Mouse (Mus musculus): ENCODE data around the gene Gm20388.

Gene Gm20388

DNA sequence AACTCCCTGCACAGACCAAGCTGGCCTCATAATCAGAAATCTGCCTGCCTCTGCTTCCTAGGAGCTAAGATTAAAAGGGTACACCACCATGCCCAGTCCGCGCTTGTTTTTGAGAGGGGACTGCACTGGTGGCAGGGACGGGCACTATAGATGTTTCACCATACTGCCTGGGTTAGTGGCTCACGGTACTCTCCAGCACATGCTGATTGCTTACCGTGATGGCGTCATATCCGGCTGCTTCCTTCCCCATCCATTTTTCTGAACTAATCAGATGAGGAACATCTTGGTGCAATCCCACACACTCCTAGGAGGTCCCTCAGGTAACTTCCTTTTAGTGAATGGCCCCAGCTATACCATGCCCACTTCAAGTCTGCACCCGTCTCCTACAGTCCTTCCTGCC is 134.3 kb downstream of the Gm20388 start:
- no peak for DNase-seq (ENCODE audit: low spot score)

DNA sequence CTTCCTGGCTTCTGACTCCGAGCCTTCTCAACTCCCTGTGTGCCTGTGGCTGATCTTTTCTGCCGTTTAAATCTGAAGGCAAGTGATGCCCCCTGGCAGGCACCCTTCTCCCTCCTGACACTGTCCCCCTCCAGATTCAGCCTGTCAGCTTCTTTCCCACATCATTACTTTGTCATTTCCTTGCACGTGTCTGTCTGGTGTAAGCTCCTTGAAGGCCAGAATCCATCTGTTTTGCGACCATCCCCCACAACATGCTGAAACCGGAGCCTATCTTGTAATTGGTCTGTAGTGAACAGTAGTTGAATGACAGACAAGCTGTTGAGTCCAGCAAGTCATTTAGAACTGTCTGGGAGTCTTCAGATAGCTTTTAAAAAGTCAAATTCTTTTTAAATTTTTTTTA is 134.8 kb downstream of the Gm20388 start:
- DNase-seq (ENCODE audit: low spot score) = peak; percentile 57

DNA sequence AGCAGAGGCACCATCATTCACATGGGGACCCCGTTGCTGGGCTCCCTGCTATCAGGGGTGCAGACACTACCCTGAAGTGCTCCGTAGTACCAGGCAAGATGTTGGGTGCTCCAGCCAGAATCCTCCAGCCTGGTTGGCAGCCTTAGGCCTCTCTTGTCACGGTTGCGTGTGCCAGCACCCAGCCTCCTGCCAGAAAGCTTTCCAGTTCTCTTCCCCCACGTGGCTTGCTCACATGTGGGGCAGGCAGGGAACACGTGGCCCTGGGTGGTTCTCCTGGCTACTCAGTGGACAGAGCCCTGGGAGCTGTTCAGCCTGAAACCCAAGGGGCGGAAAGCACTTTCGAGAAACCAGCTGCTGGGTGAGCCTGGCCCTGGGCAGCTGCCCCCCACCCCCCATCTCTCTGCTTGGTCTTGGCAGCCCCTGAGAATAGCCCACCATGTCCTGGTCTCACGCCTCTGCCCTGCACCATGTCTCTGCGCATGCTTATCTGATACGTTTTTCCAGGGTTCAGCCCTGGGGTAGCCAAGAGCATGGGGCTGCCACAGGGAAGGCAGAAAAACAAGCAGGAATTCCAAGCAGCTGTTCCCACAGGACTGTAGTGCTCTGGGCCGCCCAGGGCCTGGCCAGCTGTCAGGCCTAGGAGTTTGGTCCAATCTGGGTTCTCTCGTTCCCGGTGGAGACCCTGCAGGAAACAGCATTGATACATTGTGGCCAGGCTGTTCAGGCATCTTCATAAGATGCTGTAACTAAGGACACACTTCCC is 135.8 kb downstream of the Gm20388 start:
- DNase-seq (ENCODE audit: low spot score) = peak; percentile 99

DNA sequence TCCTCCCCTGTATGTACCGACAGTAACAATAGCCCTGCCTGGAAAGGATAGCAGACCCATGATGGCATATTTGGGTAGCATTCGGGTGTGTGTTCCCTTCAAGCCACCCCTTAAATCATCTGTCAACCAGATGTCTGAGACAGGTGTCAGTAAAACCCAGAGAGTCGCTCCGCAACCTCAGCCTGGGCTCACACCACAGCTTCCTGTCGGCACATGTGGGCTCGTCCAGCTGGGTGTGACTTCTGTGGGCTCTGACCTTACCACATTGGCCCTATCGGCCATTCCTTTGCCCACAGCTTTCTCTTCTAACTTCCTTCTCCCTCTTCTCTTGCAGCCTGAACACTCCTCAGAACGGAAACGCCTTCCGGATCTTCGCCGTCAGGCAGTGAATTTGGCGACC is 139.3 kb downstream of the Gm20388 start:
- DNase-seq (ENCODE audit: low spot score) = no peak

DNA sequence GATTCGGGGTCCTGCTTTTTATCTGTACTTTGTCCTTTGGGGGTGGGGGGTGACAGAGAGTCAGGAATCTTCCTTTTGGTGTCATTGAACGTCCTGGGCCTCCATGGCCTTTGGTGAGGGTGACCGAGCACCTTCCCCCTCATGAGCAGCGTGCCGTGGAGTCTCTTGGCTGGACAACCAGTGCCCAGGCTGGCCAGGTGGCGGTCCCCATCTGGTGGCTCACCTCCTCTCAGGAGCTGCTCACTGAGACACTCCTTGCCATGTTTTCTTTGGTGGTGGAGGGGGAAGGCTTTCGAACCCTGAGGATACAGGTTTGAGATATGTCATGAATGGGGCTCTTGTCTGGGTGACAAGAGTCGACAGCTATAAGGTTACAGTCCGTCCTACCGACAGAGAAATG is 139.7 kb downstream of the Gm20388 start:
- DNase-seq (ENCODE audit: low spot score) = no peak

DNA sequence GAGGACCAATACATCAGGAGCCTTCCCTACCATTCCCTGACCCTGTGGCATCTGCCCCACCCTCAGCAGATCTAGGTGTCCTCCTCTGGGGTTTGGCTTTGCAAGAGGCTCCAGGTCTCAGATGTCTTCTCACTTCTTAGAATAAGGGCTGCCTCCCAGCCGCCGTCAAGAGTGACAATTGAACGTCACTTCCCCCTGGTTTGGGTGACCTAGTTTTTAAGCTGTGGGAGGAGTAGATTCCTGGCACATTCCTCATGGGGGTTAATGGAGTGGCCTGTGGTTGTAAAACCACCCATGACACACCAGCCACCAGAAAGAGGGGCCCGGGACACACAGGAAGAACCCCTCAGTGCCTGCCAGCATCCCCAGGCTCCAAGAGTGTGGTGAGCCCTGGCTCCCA is 140.4 kb downstream of the Gm20388 start:
- no peak for DNase-seq (ENCODE audit: low spot score)

DNA sequence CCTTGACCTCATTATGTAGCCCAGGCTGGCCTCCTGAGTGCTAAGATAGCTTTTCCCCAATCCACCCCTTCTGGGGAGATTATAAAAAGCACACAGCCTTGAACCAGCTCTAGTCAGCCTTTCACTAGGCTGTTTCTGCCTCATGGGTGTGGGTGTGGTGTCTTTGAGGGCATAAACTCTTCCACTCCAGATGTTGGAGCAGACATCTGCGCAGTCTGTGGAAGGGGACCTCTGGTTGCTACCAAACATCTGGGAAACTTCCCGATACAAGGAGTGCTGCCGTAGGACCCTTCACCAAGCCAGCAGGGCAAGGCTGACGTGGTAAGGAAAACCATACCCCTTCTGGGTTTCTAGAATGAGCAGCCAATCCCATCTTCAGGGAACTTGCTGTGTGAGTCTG is 141.3 kb downstream of the Gm20388 start:
- no peak for DNase-seq (ENCODE audit: low spot score)

DNA sequence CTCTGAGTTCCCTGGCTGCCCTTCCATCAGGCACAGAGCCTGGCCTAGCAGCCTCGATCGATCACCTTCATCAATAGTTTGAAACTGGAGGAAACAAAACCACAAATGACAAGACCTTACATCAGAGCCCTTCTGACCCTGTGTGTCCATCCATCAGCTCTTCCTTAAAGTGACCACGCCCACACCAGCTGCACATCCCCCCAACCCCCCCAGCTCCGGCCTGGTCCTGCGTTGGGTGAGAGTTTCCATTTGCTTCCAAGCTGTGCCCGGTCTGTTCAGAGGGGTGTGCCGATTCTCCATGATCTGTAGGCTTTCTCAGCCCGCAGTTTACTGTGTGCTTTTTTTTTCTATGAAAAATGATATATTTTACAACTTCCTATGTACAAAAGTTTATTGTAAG is 141.7 kb downstream of the Gm20388 start:
- no peak for DNase-seq (ENCODE audit: low spot score)

DNA sequence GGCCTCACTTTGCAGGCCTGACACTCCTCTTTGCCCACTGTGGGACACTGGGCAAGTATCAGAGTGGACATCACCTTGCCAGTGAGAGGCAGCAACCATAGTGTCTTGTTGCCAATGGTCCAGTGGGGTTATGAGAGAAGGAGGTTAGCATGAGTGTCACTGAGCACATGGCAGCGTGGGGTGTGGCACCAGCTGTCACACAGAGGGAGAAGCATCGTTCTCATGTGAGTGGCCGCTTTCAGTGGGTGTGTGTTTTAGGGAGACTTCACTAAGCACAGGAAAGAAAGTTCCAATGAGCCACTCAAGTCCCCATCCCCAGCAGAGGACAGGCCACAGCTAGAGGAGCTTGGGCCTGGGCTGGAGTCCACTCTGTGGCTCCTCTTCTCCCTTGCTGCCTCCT is 144.2 kb downstream of the Gm20388 start:
- no peak for DNase-seq (ENCODE audit: low spot score)

DNA sequence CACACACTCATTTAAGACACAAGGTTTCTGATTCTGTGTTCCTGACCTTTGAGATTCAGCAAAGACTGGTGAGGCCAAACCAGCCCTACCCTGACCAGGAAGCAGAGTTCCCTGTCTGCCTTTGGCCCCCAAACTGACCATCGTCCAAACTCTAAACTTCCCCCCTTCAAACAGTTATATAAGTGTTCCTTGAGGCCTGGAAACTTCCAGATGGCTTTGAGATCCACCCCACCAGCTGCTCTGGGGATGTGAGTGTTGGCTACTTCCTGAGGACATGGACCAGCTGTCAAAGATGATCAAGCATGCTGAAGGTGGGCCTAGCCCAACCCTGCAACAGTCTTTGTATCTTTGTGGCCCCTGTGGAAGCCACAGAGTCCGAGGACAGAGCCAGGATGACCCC is 146.4 kb downstream of the Gm20388 start:
- DNase-seq (ENCODE audit: low spot score) = no peak

DNA sequence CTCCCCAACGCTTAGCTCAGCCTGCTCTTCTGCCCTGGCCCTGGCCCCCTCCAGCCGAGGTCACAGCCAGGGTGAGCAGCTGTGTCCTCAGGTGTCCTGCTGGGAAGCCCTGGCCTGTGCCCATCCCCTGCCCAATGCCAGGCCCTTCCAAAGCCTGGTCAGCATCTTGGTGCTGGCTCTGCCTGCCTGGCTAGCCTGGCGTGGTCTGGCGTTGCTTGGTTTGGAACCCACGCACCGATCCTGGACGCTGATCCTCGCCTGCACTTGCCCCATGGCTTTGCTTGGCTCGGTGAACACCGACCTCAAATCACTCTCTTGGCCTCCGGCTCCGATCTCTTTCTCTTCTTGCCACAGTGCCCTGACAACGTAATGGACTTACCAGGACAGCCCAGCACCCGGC is 152.1 kb downstream of the Gm20388 start:
- no peak for DNase-seq (ENCODE audit: low spot score)

DNA sequence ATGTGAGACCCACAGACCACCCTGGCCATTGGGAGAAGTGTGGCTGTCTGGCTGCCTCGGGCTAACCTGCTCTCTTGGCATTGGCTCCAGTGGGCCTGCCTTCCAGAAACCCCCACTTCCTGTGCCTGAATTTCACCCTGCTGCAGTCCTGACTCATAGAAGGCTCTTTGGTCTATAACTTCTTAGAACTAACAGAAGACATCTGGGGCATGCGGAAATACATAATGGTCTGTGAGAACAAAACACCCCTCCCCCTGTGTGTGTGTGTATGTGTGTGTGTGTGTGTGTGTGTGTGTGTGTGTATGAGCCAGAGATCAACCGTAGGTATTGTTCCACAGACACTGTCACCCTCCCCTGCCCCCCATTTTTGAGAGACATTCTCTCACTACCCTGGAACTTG is 152.7 kb downstream of the Gm20388 start:
- DNase-seq (ENCODE audit: low spot score) = no peak

DNA sequence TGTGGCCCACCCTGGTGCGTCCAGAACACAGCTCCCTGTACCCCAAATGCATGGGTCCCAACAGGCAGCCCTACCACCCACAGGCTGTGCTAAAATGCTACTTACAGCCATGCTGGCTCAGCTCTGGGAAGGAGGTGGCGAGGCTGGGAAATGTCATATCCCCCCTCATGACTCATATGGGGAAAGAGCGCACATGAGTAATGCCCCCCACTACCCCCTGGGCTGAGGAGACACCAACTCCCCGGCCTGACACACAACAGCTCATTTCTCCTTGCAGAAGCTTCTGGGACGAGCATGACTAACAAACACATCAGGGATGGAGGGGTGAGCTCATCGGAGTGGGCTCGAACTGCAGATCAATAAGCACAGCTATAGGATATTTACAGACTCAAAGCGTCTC is 155.0 kb downstream of the Gm20388 start:
- DNase-seq (ENCODE audit: low spot score) = no peak

DNA sequence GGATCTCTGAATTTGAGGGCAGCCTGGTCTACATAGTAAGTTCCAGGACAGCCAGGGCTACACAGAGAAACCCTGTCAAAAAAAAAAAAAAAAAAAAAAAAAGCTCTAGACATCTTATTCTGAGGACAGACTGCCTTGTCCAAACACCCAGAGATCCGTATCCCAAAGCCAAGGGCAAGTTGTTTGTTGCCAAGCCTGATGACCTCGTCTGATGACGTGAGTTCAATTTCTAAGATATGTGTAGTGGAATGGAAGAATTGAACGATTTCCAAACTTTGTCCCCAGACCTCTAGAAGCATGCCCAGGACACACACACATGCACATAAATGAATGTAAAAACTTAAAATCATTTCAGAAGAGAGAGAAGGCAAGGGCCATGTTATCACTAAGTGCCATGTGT is 155.6 kb downstream of the Gm20388 start:
- DNase-seq (ENCODE audit: low spot score) = no peak

DNA sequence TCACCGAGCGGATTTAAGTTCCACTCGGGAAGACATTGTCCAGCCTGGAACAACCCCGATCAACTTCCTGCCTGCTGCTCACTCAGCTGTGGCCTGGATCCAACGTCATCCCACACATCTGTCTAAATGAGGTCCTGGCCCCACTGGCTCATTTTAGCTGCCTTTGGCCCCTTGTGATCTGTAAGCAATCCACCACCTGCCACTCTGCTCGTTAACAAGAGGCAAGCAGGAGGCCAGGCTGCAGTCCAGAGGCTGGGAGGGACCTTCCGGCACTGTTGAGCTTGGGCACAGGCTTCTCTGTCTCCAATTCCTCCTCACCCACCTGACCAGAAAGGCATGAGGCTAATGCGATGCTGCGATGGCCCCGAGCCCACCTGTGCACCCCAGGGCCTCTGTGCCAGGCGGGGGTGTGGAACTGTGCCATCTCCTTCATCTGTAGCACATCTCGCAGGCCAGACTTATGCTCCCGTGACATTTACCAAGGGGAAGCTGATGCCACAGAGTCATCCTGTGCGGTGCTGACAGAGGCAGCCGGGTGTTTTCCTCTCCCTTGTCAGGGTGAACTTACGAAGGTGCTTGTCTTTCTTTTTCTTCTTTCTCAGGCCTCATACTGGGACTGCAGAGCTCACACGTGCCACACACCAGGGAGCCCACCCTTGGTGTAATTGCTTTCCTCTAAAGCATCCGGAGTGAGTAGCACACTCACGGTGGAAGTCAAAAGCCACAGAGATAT is 157.5 kb downstream of the Gm20388 start:
- DNase-seq (ENCODE audit: low spot score) = peak; percentile 19

DNA sequence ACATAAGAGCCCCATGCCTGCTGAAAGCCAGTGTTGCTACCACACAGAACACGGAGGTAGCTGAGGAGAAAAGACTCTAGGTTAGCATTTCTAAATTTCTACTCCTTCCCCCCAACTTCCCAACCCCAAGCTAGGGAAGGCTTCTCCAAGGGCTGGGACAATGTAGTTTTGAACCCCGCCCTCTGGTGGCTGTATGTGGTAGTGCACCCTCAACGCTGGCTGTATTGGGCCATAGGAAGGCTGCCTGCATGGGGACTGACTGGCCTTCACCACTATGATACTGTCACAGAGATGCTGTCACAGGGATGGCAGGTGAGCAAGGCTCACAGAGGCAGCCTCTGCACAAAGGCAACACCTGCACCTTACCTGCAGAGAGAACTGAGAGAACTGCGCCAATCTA is 161.0 kb downstream of the Gm20388 start:
- DNase-seq (ENCODE audit: low spot score) = peak; percentile 86

DNA sequence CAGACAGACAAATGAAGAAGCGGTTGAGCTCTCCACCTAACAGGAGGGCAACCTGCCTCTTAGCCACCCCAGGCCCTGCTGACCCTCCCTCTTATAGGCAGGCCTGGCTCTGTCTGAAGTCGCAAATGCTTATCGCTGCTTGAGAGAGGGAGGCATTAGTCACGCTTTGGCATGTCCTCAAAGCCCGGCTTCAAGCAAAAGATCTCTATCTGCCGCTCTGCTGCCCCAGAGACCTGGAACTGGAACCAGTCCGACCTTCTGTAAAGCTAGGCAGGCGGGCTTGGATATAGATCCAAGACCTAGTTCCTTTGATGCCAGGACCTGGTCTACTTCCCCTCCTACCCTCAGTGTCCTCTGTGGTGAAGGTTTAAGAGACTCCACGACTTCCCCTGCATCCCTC is 161.6 kb downstream of the Gm20388 start:
- DNase-seq (ENCODE audit: low spot score) = no peak

DNA sequence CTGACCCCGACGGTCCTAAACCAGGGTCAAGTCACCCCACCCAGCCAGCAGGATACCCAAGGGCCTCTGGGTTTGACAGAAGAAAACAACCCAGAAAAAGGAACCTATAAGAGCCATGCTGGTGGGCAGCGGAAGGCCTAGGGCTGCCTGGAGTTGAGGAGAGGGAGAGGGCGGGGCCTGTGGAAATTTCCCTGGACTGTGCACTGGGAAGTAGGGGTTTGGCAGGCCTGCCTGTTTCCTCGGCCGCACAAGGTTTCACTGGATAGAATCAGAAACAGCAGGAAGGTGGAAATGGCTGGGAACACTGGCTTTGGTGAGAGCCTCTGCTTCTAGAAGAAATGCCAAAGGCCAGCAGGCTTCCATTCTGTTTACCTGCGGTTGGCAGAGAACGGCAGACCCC is 162.2 kb downstream of the Gm20388 start:
- DNase-seq (ENCODE audit: low spot score) = no peak

DNA sequence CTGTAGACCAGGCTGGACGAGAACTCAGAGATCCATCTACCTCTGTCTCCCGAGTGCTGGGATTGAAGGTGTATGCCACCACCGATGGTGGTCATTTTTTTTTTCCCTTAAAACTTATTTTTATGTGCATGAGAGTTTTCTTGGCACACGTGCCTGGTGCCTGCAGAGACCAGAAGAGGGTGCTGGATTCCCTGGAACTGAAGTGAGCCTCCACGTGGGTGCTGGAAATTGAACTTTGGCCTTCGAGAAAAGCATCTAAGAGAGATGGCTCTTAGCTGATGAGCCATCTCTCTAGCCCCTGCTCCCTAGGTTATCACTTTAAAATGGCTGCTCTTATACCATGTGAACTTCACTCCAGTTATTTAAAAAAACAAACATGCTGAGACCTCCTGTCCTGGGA is 163.9 kb downstream of the Gm20388 start:
- DNase-seq (ENCODE audit: low spot score) = no peak

DNA sequence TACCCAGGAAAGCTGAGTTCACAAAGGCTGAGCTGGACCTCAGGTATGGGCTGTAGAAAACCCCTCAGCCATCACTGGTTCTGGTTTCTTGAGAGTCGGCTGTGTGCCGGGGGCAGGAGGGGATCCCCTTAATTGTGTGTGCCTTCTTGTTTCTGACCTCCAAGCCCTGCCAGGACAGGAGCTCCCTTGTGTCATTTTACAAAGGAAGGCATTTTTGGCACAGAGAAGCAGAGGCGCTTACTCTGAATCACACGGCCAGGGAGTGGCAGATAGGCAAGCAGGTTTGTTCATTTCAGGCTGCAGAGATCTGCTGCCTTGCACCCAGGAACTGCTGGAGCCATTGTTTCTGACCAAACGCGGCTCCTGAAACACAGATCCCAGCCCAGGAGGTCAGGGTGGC is 164.7 kb downstream of the Gm20388 start:
- no peak for DNase-seq (ENCODE audit: low spot score)

DNA sequence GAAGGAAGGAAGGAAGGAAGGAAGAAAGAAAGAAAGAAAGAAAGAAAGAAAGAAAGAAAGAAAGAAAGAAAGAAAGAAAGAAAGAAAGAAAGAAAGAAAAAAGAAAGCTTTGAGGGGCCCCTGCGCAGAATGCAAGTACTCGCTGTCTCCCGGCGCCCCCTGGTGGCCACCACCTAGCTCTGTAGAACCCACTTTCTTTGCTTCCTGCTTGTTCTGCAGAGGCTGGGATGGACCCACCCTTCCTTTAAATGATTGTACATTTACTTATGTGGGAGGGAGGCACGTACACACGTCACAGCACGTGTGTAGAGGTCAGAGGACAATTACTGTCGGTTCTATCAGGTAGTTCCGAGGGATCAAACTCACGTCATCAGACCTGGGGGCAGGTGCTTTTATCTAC is 167.4 kb downstream of the Gm20388 start:
- peak; percentile 76 for DNase-seq (ENCODE audit: low spot score)

DNA sequence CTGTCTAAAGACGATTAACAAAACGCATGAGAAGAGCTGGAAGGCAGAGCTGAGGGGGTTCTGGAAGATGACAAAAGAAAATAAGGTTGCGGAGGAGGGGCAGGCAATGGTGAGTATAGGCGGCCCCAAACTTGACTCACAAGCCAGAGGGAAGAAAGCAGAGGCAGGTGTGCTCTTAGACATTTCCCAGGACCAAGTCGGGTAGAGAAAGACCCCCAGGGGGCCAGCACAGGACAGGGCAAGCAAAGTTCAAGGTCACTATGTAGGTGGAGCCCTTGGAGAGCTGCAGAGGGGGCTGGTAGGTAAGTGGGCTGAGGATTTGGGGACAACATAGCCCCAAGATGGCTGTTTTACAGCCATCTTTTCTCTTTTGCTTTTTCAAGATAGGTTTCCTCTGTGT is 168.7 kb downstream of the Gm20388 start:
- DNase-seq (ENCODE audit: low spot score) = no peak

DNA sequence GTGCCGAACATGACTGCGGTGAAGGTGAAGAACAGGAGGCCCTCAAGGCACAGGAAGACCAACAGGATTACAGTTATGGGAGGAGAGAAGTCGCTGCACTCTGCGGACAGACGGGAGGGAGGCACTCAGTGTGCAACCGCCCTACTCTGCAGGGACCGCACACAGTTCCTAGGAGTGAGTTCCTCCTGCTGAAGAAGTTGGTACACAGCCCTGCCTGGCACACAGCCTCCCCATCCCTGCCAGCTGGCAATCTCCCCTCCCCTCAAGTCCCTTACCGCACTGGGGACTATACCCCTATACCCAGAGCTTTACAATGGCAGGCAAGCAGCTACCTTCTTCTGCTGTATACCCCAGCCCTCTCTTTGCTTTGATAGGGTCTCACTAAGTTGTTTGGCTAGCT is 172.6 kb downstream of the Gm20388 start:
- no peak for DNase-seq (ENCODE audit: low spot score)

DNA sequence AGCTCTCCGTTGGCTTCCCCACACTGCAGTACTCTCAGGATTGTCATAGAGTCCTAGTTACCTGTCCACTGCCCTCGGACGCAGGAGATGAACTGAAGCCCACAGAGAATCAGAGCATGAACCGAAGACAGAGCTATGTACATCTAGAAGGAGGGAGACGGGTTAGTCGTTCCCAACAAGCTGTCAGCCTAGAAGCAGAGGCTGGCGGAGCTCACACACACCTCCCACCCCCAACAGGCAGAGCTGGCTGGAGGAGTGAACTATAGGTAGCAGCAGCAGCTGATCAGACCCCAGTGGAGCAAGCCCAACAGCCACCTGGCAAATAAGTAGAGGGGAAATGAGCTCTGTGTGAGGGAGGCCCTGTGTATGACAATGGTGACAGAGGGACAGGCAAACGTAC is 174.1 kb downstream of the Gm20388 start:
- DNase-seq (ENCODE audit: low spot score) = no peak

All from adipocyte (in vitro differentiated cells).